Mouse (Mus musculus) telencephalon, adult 2 months (tissue): ENCODE results near the gene Hist1h1c.

Experiments
- DNase-seq: peaks from one replicate; pipeline ENCODE4 v3.0.0-alpha.2; 2011; ENCODE audit warnings: low read depth, low spot score

The Hist1h1c gene

GRCm38 (mm10) chr13:23745381-23746161, 7.0 kb downstream of the Hist1h1c start, which contains the start of gene Hist1h3c:
Hist1h3c (minus strand) TSS chr13:23745602.
- DNase-seq: peak; percentile 93

- peak; percentile 99 for DNase-seq
Measured at GRCm38 (mm10) chr13:23746201-23747080, 7.8 kb downstream of the Hist1h1c start, which contains the start of gene Hist1h2bb. Hist1h2bb (plus strand) TSS chr13:23746734.

- no peak for DNase-seq
Measured at GRCm38 (mm10) chr13:23747081-23747891, 8.7 kb downstream of the Hist1h1c start.

GRCm38 (mm10) chr13:23747892-23748288, 9.3 kb downstream of the Hist1h1c start:
- no peak for DNase-seq

GRCm38 (mm10) chr13:23749563-23750121, 11.0 kb downstream of the Hist1h1c start:
- DNase-seq: no peak

GRCm38 (mm10) chr13:23750839-23751477, 12.3 kb downstream of the Hist1h1c start, which contains the start of gene Hist1h2ab:
Hist1h2ab (plus strand) TSS chr13:23751126.
- DNase-seq: peak; percentile 84

- no peak for DNase-seq
Measured at GRCm38 (mm10) chr13:23751478-23751956, 12.9 kb downstream of the Hist1h1c start.

GRCm38 (mm10) chr13:23752067-23752741, 13.6 kb downstream of the Hist1h1c start, which contains the start of gene Hist1h3b:
Hist1h3b (plus strand) TSS chr13:23752267.
- peak; percentile 92 for DNase-seq

- DNase-seq: no peak
Measured at GRCm38 (mm10) chr13:23752742-23753172, 14.1 kb downstream of the Hist1h1c start.

- DNase-seq: no peak
Measured at GRCm38 (mm10) chr13:23753314-23754078, 14.9 kb downstream of the Hist1h1c start.

GRCm38 (mm10) chr13:23755000-23755399, 16.4 kb downstream of the Hist1h1c start:
- no peak for DNase-seq

GRCm38 (mm10) chr13:23756790-23757189, 18.2 kb downstream of the Hist1h1c start, which contains the start of gene Hist1h4b:
Hist1h4b (plus strand) TSS chr13:23757013.
- DNase-seq: peak; percentile 97

- no peak for DNase-seq
Measured at GRCm38 (mm10) chr13:23757211-23757773, 18.7 kb downstream of the Hist1h1c start.

- DNase-seq: no peak
Measured at GRCm38 (mm10) chr13:23757921-23758320, 19.3 kb downstream of the Hist1h1c start.

GRCm38 (mm10) chr13:23759251-23759771, 20.7 kb downstream of the Hist1h1c start:
- no peak for DNase-seq

GRCm38 (mm10) chr13:23759916-23760239, 21.3 kb downstream of the Hist1h1c start:
- no peak for DNase-seq

GRCm38 (mm10) chr13:23760240-23760971, 21.8 kb downstream of the Hist1h1c start:
- no peak for DNase-seq
